Mouse (Mus musculus): ENCODE measurements around the gene Exph5. TPM values are rescaled to one million over a fixed set of nuclear protein-coding genes. Genes with fewer than 3 reads are reported as not detected.

The Exph5 gene
- polyA plus RNA-seq, 1 experiment from 2014 or later, result 2.4 TPM

GRCm38 (mm10) chr9:53265589-53265988, 35.9 kb upstream of the Exph5 start:
- TF ChIP-seq CTCF (IDR thresholded peaks at IDR 0.05; ENCODE audit: low read depth), result no peak
- ATAC-seq, result no peak
- Histone ChIP-seq H3K27me3 (replicated peaks; ENCODE audit: control insufficient read depth, insufficient read depth, low read length) (no peaks in the 10 kb centered on the region), H3K9ac (ENCODE audit: low read depth, low read length) (no peak overlapping the region), H3K36me3 (ENCODE audit: control insufficient read depth, insufficient read depth) (no peaks in the 10 kb centered on the region), H3K27ac (ENCODE audit: low read depth, low read length) (no peak overlapping the region), H3K4me3 (ENCODE audit: low read depth, low read length) (no peak overlapping the region), H3K4me1 (replicated peaks; ENCODE audit: control insufficient read depth, insufficient read depth, low read length) (no peaks in the 10 kb centered on the region), H3K9me3 (ENCODE audit: control insufficient read depth) (no peaks in the 10 kb centered on the region), H3K4me2 (replicated peaks; ENCODE audit: low read depth) (no peak overlapping the region)
- 94% methylated on average over 2 of the region's 2 CpGs for WGBS

- H3K4me1 ChIP-seq (replicated peaks; ENCODE audit: control insufficient read depth, insufficient read depth, low read length), result peaks cover 6% of the 10 kb centered on the region; the same call in 1 of the 2 replicates
- no peak overlapping the region for H3K4me3 ChIP-seq (ENCODE audit: low read depth, low read length)
- no peak overlapping the region for H3K27ac ChIP-seq (ENCODE audit: low read depth, low read length)
- no peak overlapping the region for H3K9ac ChIP-seq (ENCODE audit: low read depth, low read length)
- no peak for ATAC-seq
- no peaks in the 10 kb centered on the region for H3K27me3 ChIP-seq (replicated peaks; ENCODE audit: control insufficient read depth, insufficient read depth, low read length)
- TF ChIP-seq CTCF (IDR thresholded peaks at IDR 0.05; ENCODE audit: low read depth), result no peak
- no peak overlapping the region for H3K4me2 ChIP-seq (replicated peaks; ENCODE audit: low read depth)
- 52% methylated on average over 5 of the region's 5 CpGs for WGBS
- no peaks in the 10 kb centered on the region for H3K9me3 ChIP-seq (ENCODE audit: control insufficient read depth)
- H3K36me3 ChIP-seq (ENCODE audit: control insufficient read depth, insufficient read depth), result no peaks in the 10 kb centered on the region
Observed at GRCm38 (mm10) chr9:53268036-53268435, 33.4 kb upstream of the Exph5 start.

DNA sequence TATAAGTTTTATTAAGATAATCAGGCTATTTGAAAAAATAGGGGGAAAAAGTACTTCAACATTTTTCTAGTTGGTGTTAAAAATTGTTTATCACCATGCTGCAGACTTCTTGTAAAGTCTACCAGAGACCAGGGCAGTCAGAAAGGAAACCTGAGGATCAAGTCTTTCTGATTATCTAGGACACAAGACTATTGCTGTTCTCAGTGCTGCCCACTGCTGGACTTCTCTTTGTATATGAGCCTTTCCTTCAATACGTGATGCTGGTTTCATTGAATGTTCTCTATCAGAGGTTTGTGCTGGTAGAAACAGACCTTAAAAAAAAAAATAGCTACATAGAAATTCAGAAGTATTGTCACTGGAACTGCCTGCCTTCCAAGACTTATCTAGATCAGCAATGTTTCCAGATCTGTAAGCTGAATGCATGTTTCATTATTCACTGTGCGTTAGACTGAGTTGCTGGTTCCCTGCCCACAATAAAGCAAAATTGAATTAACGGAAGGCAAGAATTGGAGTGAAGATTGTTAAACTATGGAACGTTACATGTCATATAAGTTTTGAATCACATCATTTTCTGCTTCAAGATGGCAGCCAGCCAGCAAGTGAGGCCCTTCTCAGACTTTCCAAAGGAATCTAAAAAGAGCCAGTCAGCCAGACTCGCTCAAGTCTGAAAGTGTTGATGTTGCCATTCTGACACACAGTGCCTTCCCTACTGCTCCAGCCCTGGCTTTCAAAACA, 32.6 kb upstream of the Exph5 start:
- no peak overlapping the region for H3K4me2 ChIP-seq (replicated peaks; ENCODE audit: low read depth)
- peak; percentile 79 for TF ChIP-seq CTCF (IDR thresholded peaks at IDR 0.05; ENCODE audit: low read depth)
- no peaks in the 10 kb centered on the region for H3K9me3 ChIP-seq (ENCODE audit: control insufficient read depth)
- peaks cover 6% of the 10 kb centered on the region; the same call in 1 of the 2 replicates for H3K4me1 ChIP-seq (replicated peaks; ENCODE audit: control insufficient read depth, insufficient read depth, low read length)
- H3K27me3 ChIP-seq (replicated peaks; ENCODE audit: control insufficient read depth, insufficient read depth, low read length), result no peaks in the 10 kb centered on the region
- 69% methylated on average over 5 of the region's 5 CpGs for WGBS
- no peak overlapping the region for H3K9ac ChIP-seq (ENCODE audit: low read depth, low read length)
- no peaks in the 10 kb centered on the region for H3K36me3 ChIP-seq (ENCODE audit: control insufficient read depth, insufficient read depth)
- H3K27ac ChIP-seq (ENCODE audit: low read depth, low read length), result no peak overlapping the region
- H3K4me3 ChIP-seq (ENCODE audit: low read depth, low read length), result no peak overlapping the region
- ATAC-seq, result no peak

GRCm38 (mm10) chr9:53269466-53269755, 32.1 kb upstream of the Exph5 start:
- Histone ChIP-seq H3K9me3 (ENCODE audit: control insufficient read depth) (no peaks in the 10 kb centered on the region), H3K27ac (ENCODE audit: low read depth, low read length) (no peak overlapping the region), H3K27me3 (replicated peaks; ENCODE audit: control insufficient read depth, insufficient read depth, low read length) (no peaks in the 10 kb centered on the region), H3K9ac (ENCODE audit: low read depth, low read length) (no peak overlapping the region), H3K4me3 (ENCODE audit: low read depth, low read length) (no peak overlapping the region), H3K4me1 (replicated peaks; ENCODE audit: control insufficient read depth, insufficient read depth, low read length) (peaks cover 6% of the 10 kb centered on the region; the same call in 1 of the 2 replicates), H3K4me2 (replicated peaks; ENCODE audit: low read depth) (no peak overlapping the region), H3K36me3 (ENCODE audit: control insufficient read depth, insufficient read depth) (no peaks in the 10 kb centered on the region)
- WGBS, result 90% methylated on average over 5 of the region's 5 CpGs
- no peak for ATAC-seq
- TF ChIP-seq CTCF (IDR thresholded peaks at IDR 0.05; ENCODE audit: low read depth), result no peak

DNA sequence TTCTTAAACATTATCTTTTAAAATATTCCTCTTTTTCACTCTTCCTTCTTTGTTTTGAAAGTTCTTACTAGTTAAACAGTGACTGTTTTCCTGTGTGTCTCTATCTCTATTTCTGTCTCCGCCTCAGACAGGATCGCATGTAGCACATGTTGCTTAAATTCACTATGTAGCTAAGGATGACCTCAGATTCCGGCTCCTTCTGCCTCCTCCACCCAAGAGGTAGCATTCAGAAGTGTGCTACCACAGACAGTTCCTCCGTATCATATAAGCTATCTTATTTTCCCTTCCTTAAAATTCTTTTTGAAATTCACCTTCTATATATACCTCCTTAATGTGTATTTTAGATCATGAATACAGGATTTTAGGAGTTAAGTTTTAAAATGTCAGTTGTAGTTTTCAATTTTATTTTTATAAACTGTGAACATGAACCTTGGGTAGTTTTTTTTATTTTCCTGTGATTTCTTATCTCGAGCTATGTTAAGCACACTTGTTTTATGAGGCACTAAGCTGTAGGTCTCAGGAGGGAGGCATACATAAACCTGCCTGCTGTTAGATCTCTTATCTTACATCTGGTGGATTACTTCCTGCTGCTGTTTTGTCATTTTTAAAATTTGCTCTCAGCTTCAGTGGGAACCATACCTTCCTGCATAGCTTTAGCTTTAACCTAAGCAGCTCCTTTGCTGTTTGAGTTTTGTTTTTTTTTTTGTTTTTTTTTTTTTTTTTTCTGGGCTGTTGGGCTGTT, 30.0 kb upstream of the Exph5 start:
- no peaks in the 10 kb centered on the region for H3K9me3 ChIP-seq (ENCODE audit: control insufficient read depth)
- H3K9ac ChIP-seq (ENCODE audit: low read depth, low read length), result no peak overlapping the region
- no peak for TF ChIP-seq CTCF (IDR thresholded peaks at IDR 0.05; ENCODE audit: low read depth)
- peak overlapping the region; percentile 60 for H3K27ac ChIP-seq (ENCODE audit: low read depth, low read length)
- no peak overlapping the region for H3K4me3 ChIP-seq (ENCODE audit: low read depth, low read length)
- peak overlapping the region; percentile 35; the same call in 1 of the 2 replicates for H3K4me2 ChIP-seq (replicated peaks; ENCODE audit: low read depth)
- peak; percentile 79 for ATAC-seq
- H3K36me3 ChIP-seq (ENCODE audit: control insufficient read depth, insufficient read depth), result no peaks in the 10 kb centered on the region
- peaks cover 6% of the 10 kb centered on the region; the same call in 1 of the 2 replicates for H3K4me1 ChIP-seq (replicated peaks; ENCODE audit: control insufficient read depth, insufficient read depth, low read length)
- 30% methylated on average over 5 of the region's 5 CpGs for WGBS
- no peaks in the 10 kb centered on the region for H3K27me3 ChIP-seq (replicated peaks; ENCODE audit: control insufficient read depth, insufficient read depth, low read length)

DNA sequence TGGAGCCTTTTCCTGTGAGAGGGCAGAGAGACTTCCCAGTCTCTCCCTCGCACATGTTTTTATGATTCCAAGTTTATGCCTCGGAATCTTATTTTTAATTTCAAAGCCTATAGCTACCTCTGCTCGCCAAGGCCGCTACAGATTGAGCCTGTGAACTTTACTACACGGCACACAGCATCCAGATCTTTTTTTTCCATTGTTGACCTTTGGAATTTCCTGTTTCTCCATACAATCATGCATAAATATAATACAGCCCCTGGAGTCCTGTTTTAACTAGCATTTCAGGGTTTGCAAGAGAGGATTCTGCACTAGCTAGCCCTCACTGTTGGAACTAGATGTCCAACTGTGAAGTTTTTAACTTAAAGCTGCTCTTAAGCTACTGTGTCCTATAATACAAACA, 29.3 kb upstream of the Exph5 start:
- Histone ChIP-seq H3K4me1 (replicated peaks; ENCODE audit: control insufficient read depth, insufficient read depth, low read length) (peaks cover 6% of the 10 kb centered on the region; the same call in 1 of the 2 replicates), H3K4me2 (replicated peaks; ENCODE audit: low read depth) (peak overlapping the region; percentile 35), H3K27me3 (replicated peaks; ENCODE audit: control insufficient read depth, insufficient read depth, low read length) (no peaks in the 10 kb centered on the region), H3K36me3 (ENCODE audit: control insufficient read depth, insufficient read depth) (no peaks in the 10 kb centered on the region), H3K27ac (ENCODE audit: low read depth, low read length) (peak overlapping the region; percentile 60), H3K4me3 (ENCODE audit: low read depth, low read length) (no peak overlapping the region), H3K9ac (ENCODE audit: low read depth, low read length) (no peak overlapping the region), H3K9me3 (ENCODE audit: control insufficient read depth) (no peaks in the 10 kb centered on the region)
- 8% methylated on average over 5 of the region's 5 CpGs for WGBS
- no peak for TF ChIP-seq CTCF (IDR thresholded peaks at IDR 0.05; ENCODE audit: low read depth)
- ATAC-seq, result peak; percentile 87
